Mouse (Mus musculus) lung, embryonic 16.5 days (tissue): ENCODE data around the gene Efcab5. TPM values are rescaled to one million over a fixed set of nuclear protein-coding genes. Genes with fewer than 3 reads are reported as not detected.

ENCODE experiments used
- ATAC-seq: fragments of 200-750 bp; cut with Nextera tagmentation; 2 replicates; pipeline ENCODE4 v1.8.0; 2017; ENCODE audit warnings: low read depth, mild to moderate bottlenecking, moderate library complexity
- H3K27ac ChIP-seq: fragments of 300-500 bp; sonication (generic); 2 replicates; pipeline ENCODE4 v1.5.1; 2014; ENCODE audit warnings: mild to moderate bottlenecking, control low read depth, low read length
- H3K27me3 ChIP-seq: fragments of 300-500 bp; sonication (generic); 2 replicates; pipeline ENCODE4 v1.6.1; 2014; ENCODE audit warnings: low read depth, low read length, mixed read lengths; ENCODE audit not compliant: control insufficient read depth, insufficient read depth
- H3K36me3 ChIP-seq: fragments of 300-500 bp; sonication (generic); 2 replicates; pipeline ENCODE4 v1.6.1; 2014; ENCODE audit warnings: low read length; ENCODE audit not compliant: control insufficient read depth, insufficient read depth
- H3K4me1 ChIP-seq: fragments of 300-500 bp; sonication (generic); replicated peaks from 2 replicates; pipeline ENCODE4 v1.6.1; 2014; ENCODE audit warnings: low read length, mixed read lengths; ENCODE audit not compliant: control insufficient read depth, insufficient read depth
- H3K4me2 ChIP-seq: fragments of 300-500 bp; sonication (generic); 2 replicates; pipeline ENCODE4 v1.6.1; 2014; ENCODE audit warnings: low read depth, low read length, control low read depth
- H3K4me3 ChIP-seq: fragments of 300-500 bp; sonication (generic); 2 replicates; pipeline ENCODE4 v1.5.1; 2014; ENCODE audit warnings: mild to moderate bottlenecking, low read length, control low read depth
- H3K9ac ChIP-seq: fragments of 300-500 bp; sonication (generic); 2 replicates; pipeline ENCODE4 v1.6.1; 2014; ENCODE audit warnings: low read length, control low read depth
- H3K9me3 ChIP-seq: fragments of 300-500 bp; sonication (generic); 2 replicates; pipeline ENCODE4 v1.6.1; 2016; ENCODE audit warnings: low read length; ENCODE audit not compliant: control insufficient read depth
- WGBS: fragments of 180-500 bp; shearing (Covaris S2); extraction: QIAGEN DNeasy Blood & Tissue Kit; methylation state at CpG from one replicate; pipeline ENCODE4 v1.1.7; 2014; 5-methylcytosine and 5-hydroxymethylcytosine counted together
- polyA plus RNA-seq: library from polyadenylated mRNA; unstranded; fragments of >200 nt; fragmentation: Nextera tagmentation; extraction: Ambion mirVana; gene quantifications from 2 replicates; pipeline ENCODE4 v1.2.1, GENCODE M21; 2015

The Efcab5 gene
- polyA plus RNA-seq, 1 experiment from 2014 or later = 0.21 TPM

GRCm38 (mm10) chr11:77200703-77201102 lies 11.9 kb upstream of the Efcab5 start:
- Histone ChIP-seq H3K4me1 (no peaks in the 10 kb centered on the region), H3K4me3 (no peak overlapping the region), H3K36me3 (no peaks in the 10 kb centered on the region), H3K9me3 (no peaks in the 10 kb centered on the region), H3K9ac (no peak overlapping the region), H3K27ac (no peak overlapping the region), H3K27me3 (no peaks in the 10 kb centered on the region), H3K4me2 (no peak overlapping the region)
- WGBS = 41% methylated on average over 1 of the region's 1 CpGs
- ATAC-seq = no peak

GRCm38 (mm10) chr11:77199636-77200035 lies 10.9 kb upstream of the Efcab5 start:
- no peak for ATAC-seq
- no peaks in the 10 kb centered on the region for H3K9me3 ChIP-seq
- no peaks in the 10 kb centered on the region for H3K27me3 ChIP-seq
- no peaks in the 10 kb centered on the region for H3K4me1 ChIP-seq
- H3K9ac ChIP-seq = no peak overlapping the region
- WGBS = 50% methylated on average over 4 of the region's 4 CpGs
- no peak overlapping the region for H3K27ac ChIP-seq
- no peaks in the 10 kb centered on the region for H3K36me3 ChIP-seq
- H3K4me2 ChIP-seq = no peak overlapping the region
- H3K4me3 ChIP-seq = no peak overlapping the region

- H3K4me1 ChIP-seq = peaks cover 6% of the 10 kb centered on the region; the same call in 1 of the 2 replicates
- H3K9ac ChIP-seq = no peak overlapping the region
- H3K9me3 ChIP-seq = no peaks in the 10 kb centered on the region
- ATAC-seq = no peak
- H3K4me2 ChIP-seq = no peak overlapping the region
- no peak overlapping the region for H3K4me3 ChIP-seq
- H3K27ac ChIP-seq = no peak overlapping the region
- WGBS = 37% methylated on average over 4 of the region's 4 CpGs
- H3K36me3 ChIP-seq = no peaks in the 10 kb centered on the region
- no peaks in the 10 kb centered on the region for H3K27me3 ChIP-seq
Measured at GRCm38 (mm10) chr11:77196181-77197143, 7.7 kb upstream of the Efcab5 start.

- no peaks in the 10 kb centered on the region for H3K9me3 ChIP-seq
- H3K4me2 ChIP-seq = no peak overlapping the region
- no peaks in the 10 kb centered on the region for H3K27me3 ChIP-seq
- no peak overlapping the region for H3K9ac ChIP-seq
- no peak overlapping the region for H3K27ac ChIP-seq
- peaks cover 6% of the 10 kb centered on the region; the same call in 1 of the 2 replicates for H3K4me1 ChIP-seq
- no peaks in the 10 kb centered on the region for H3K36me3 ChIP-seq
- H3K4me3 ChIP-seq = no peak overlapping the region
- ATAC-seq = no peak
- 62% methylated on average over 11 of the region's 11 CpGs for WGBS
Measured at GRCm38 (mm10) chr11:77195360-77196109, 6.8 kb upstream of the Efcab5 start.

- H3K27me3 ChIP-seq = no peaks in the 10 kb centered on the region
Measured at GRCm38 (mm10) chr11:77194762-77195161, 6.0 kb upstream of the Efcab5 start.

GRCm38 (mm10) chr11:77193941-77194553 lies 5.3 kb upstream of the Efcab5 start:
- 44% methylated on average over 6 of the region's 6 CpGs for WGBS
- Histone ChIP-seq H3K36me3 (no peaks in the 10 kb centered on the region), H3K27ac (no peak overlapping the region)

More at GRCm38 (mm10) chr11:77194762-77195161, 6.0 kb upstream of the Efcab5 start:
- Histone ChIP-seq H3K4me3 (no peak overlapping the region), H3K36me3 (no peaks in the 10 kb centered on the region), H3K9me3 (no peaks in the 10 kb centered on the region), H3K4me1 (peaks cover 6% of the 10 kb centered on the region; the same call in 1 of the 2 replicates), H3K4me2 (no peak overlapping the region), H3K27ac (no peak overlapping the region), H3K9ac (no peak overlapping the region)
- ATAC-seq = no peak
- WGBS = 58% methylated on average over 1 of the region's 1 CpGs

GRCm38 (mm10) chr11:77193410-77193809 lies 4.6 kb upstream of the Efcab5 start:
- no peak overlapping the region for H3K27ac ChIP-seq
- no peak for ATAC-seq
- no peaks in the 10 kb centered on the region for H3K9me3 ChIP-seq
- WGBS = 46% methylated on average over 5 of the region's 5 CpGs
- no peaks in the 10 kb centered on the region for H3K27me3 ChIP-seq
- peaks cover 10% of the 10 kb centered on the region; the same call in 1 of the 2 replicates for H3K4me1 ChIP-seq
- no peak overlapping the region for H3K9ac ChIP-seq
- no peak overlapping the region for H3K4me2 ChIP-seq
- H3K4me3 ChIP-seq = no peak overlapping the region
- H3K36me3 ChIP-seq = no peaks in the 10 kb centered on the region

More at GRCm38 (mm10) chr11:77193941-77194553, 5.3 kb upstream of the Efcab5 start:
- peaks cover 8% of the 10 kb centered on the region; the same call in 1 of the 2 replicates for H3K4me1 ChIP-seq
- H3K9me3 ChIP-seq = no peaks in the 10 kb centered on the region
- H3K27me3 ChIP-seq = no peaks in the 10 kb centered on the region
- peak; percentile 74 for ATAC-seq
- no peak overlapping the region for H3K9ac ChIP-seq
- H3K4me2 ChIP-seq = no peak overlapping the region
- H3K4me3 ChIP-seq = no peak overlapping the region

GRCm38 (mm10) chr11:77184926-77185325 lies 3.8 kb downstream of the Efcab5 start:
- H3K4me1 ChIP-seq = 0 out of 2 replicates have a peak, but pooled peaks cover 5% of the 10 kb centered on the region
- no peak overlapping the region for H3K4me3 ChIP-seq
- WGBS = 34% methylated on average over 2 of the region's 2 CpGs
- no peaks in the 10 kb centered on the region for H3K27me3 ChIP-seq
- H3K27ac ChIP-seq = no peak overlapping the region
- ATAC-seq = no peak
- no peaks in the 10 kb centered on the region for H3K36me3 ChIP-seq
- H3K9me3 ChIP-seq = no peaks in the 10 kb centered on the region
- no peak overlapping the region for H3K4me2 ChIP-seq
- H3K9ac ChIP-seq = no peak overlapping the region

GRCm38 (mm10) chr11:77182616-77183015 lies 6.2 kb downstream of the Efcab5 start:
- 27% methylated on average over 2 of the region's 2 CpGs for WGBS
- Histone ChIP-seq H3K4me3 (no peak overlapping the region), H3K9ac (no peak overlapping the region)

More at GRCm38 (mm10) chr11:77182616-77183015, 6.2 kb downstream of the Efcab5 start:
- Histone ChIP-seq H3K36me3 (no peaks in the 10 kb centered on the region), H3K4me1 (no peaks in the 10 kb centered on the region), H3K4me2 (no peak overlapping the region), H3K9me3 (no peaks in the 10 kb centered on the region), H3K27ac (no peak overlapping the region), H3K27me3 (no peaks in the 10 kb centered on the region)
- no peak for ATAC-seq
